Mouse (Mus musculus) forebrain, embryonic 16.5 days (tissue): ENCODE measurements around the gene 1700029F12Rik. TPM values are rescaled to one million over a fixed set of nuclear protein-coding genes. Genes with fewer than 3 reads are reported as not detected.
"Not testable (repeated sequence)": the region's sequence is repeated elsewhere in the genome, so short reads cannot be mapped to it uniquely, and the experiment has no call there.

Experiments
- ATAC-seq: fragments of 200-750 bp; cut with Nextera tagmentation; 2 replicates; pipeline ENCODE4 v1.8.0; 2017; ENCODE audit warnings: mild to moderate bottlenecking, moderate library complexity
- H3K27ac ChIP-seq: fragments of 300-500 bp; sonication (generic); 2 replicates; pipeline ENCODE4 v1.5.1; 2014; ENCODE audit warnings: low read length, control low read depth
- H3K27me3 ChIP-seq: fragments of 300-500 bp; sonication (generic); replicated peaks from 2 replicates; pipeline ENCODE4 v1.6.1; 2014; ENCODE audit warnings: low read length; ENCODE audit not compliant: control insufficient read depth, insufficient read depth
- H3K36me3 ChIP-seq: fragments of 300-500 bp; sonication (generic); 2 replicates; pipeline ENCODE4 v1.6.1; 2014; ENCODE audit not compliant: control insufficient read depth, insufficient read depth
- H3K4me1 ChIP-seq: fragments of 300-500 bp; sonication (generic); replicated peaks from 2 replicates; pipeline ENCODE4 v1.6.1; 2014; ENCODE audit warnings: low read length; ENCODE audit not compliant: control insufficient read depth, insufficient read depth
- H3K4me2 ChIP-seq: fragments of 300-500 bp; sonication (generic); 2 replicates; pipeline ENCODE4 v1.6.1; 2014; ENCODE audit warnings: mild to moderate bottlenecking, low read length, control low read depth
- H3K4me3 ChIP-seq: fragments of 300-500 bp; sonication (generic); replicated peaks from 2 replicates; pipeline ENCODE4 v1.5.1; 2014; ENCODE audit warnings: mild to moderate bottlenecking, low read length, control low read depth
- H3K9ac ChIP-seq: fragments of 300-500 bp; sonication (generic); replicated peaks from 2 replicates; pipeline ENCODE4 v1.6.1; 2014; ENCODE audit warnings: low read depth, low read length, control low read depth
- H3K9me3 ChIP-seq: fragments of 300-500 bp; sonication (generic); 2 replicates; pipeline ENCODE4 v1.6.1; 2016; ENCODE audit warnings: low read length; ENCODE audit not compliant: control insufficient read depth
- WGBS: fragments of 180-500 bp; shearing (Covaris S2); extraction: QIAGEN DNeasy Blood & Tissue Kit; methylation state at CpG from one replicate; pipeline ENCODE4 v1.1.7; 2014; 5-methylcytosine and 5-hydroxymethylcytosine counted together
- polyA plus RNA-seq: library from polyadenylated mRNA; unstranded; fragments of >200 nt; fragmentation: Nextera tagmentation; extraction: Ambion mirVana; gene quantifications from 2 replicates; pipeline ENCODE4 v1.2.1, GENCODE M21; 2015

The 1700029F12Rik gene
- polyA plus RNA-seq, 1 experiment from 2014 or later = not detected

DNA sequence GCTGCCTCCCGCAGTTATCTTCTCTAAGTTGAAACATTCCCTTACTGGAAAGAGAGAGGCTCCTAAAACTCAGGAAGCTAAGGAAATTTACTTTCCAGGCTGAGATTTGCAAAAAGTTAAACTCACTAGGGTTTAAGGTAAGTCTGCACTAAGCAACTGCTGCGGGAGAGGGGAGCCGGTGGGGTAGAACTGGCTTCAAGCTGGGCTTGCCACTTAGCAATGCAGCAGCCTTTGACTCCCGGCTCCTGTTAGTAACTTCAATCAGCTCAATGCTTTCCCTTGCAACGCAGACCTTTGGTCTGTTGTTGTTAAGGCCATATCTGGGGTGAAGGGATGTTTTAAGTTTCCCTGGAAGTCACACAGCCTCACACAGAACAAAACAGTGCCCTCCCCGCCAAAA, 33.5 kb upstream of the 1700029F12Rik start:
- H3K4me2 ChIP-seq = no peak overlapping the region
- no peaks in the 10 kb centered on the region for H3K9me3 ChIP-seq
- WGBS = 13% methylated on average over 6 of the region's 6 CpGs
- no peak overlapping the region for H3K4me3 ChIP-seq
- H3K4me1 ChIP-seq = peaks cover under 1% of the 10 kb centered on the region; the same call in 1 of the 2 replicates
- H3K36me3 ChIP-seq = no peaks in the 10 kb centered on the region
- H3K27me3 ChIP-seq = peaks cover 15% of the 10 kb centered on the region
- ATAC-seq = no peak
- H3K9ac ChIP-seq = no peak overlapping the region
- no peak overlapping the region for H3K27ac ChIP-seq

DNA sequence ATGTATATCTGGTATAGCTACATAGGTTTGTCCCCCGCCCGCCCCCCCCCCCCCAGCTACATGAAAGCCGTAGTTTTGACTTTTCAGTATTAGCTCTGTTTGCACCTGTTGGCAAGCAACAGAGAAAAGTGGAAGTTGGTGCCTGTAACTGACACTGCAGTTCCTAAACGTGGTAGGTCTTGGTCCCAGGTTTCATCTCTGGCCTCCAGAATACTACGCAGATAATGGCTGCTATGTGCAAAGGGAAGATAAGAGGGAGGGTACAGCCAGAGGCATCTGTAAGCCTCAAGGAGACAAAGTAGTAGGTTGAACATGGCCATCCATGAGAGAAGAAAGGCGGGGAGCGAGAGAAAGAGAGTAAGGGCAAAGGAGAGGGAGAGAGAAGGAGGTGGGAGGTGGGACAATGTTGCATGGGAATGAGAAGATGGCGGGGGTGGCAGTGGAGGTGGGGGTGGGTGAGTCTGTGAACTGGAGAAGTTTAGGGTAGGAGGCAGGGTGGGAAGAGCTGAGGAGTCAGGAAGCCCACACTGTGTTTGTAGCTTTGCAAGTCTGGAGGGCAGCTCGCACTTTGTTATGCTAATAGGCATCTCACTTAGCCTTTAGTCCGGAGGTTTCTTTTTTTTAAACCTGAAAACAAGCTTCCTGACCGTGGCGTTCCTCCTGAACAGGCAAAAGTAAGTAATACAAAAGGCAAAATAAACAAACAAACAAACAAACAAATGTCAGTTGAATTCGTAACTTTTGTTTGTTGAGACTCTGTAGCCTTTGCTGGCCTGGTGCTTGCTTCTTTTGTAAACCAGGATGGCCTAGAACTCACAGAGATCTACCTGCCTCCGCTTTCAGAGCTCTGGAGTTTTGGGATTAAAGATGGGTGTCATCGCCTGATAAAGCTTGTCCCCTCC, 32.7 kb upstream of the 1700029F12Rik start, which contains the start of gene Fam169a:
Fam169a (plus strand) TSS at position 638 of the 902 bp plus-strand sequence.
- Histone ChIP-seq H3K27me3 (peaks cover 15% of the 10 kb centered on the region), H3K9me3 (no peaks in the 10 kb centered on the region), H3K4me3 (no peak within 1 kb of the TSS), H3K9ac (no peak within 1 kb of the TSS), H3K4me2 (no peak within 1 kb of the TSS), H3K4me1 (no peaks in the 10 kb centered on the region), H3K36me3 (no peaks in the 10 kb centered on the region), H3K27ac (no peak within 1 kb of the TSS)
- 39% methylated on average over 15 of the region's 15 CpGs for WGBS
- no peak for ATAC-seq

DNA sequence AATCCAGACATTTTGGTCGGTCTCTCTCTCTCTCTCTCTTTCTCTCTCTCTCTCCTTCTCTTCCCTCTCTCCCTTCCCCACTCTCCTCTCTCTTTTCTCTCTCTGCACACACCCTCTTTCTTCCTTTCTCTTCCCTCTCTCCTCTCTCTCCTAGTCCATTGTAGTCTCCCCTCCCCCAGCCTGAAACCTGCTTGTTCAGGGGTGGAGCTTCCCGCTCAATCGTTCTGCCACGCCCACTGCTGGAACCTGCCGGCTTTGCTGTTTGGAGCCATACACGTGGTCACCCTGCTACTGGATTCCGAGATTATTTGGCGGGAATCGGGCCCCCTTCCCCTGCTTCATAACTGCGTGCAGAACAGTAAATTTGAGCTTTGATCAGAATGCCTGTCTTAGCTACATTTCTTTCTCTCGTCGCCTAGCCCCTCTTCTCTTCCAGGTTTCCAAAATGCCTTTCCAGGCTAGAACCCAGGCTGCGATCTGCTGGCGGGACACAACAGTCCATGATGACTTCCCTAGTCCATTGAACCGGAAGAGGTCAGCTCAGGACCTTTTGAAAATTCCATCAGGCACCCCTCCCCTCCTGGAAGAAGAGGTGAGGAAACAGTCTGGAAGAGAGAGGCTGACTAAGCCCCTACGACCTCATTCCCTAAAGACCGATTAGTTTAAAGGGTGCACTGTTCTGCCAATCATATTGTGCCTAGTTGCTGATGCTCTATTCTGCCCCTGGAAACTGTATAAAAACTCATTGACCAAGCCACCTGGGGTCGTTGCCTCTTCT, 30.9 kb upstream of the 1700029F12Rik start:
- H3K27me3 ChIP-seq = peaks cover 15% of the 10 kb centered on the region
- not testable (repeated sequence) for H3K4me1 ChIP-seq, H3K4me3 ChIP-seq, ATAC-seq, H3K9me3 ChIP-seq, H3K4me2 ChIP-seq, H3K36me3 ChIP-seq, H3K9ac ChIP-seq, H3K27ac ChIP-seq
- 39% methylated on average over 18 of the region's 18 CpGs for WGBS

DNA sequence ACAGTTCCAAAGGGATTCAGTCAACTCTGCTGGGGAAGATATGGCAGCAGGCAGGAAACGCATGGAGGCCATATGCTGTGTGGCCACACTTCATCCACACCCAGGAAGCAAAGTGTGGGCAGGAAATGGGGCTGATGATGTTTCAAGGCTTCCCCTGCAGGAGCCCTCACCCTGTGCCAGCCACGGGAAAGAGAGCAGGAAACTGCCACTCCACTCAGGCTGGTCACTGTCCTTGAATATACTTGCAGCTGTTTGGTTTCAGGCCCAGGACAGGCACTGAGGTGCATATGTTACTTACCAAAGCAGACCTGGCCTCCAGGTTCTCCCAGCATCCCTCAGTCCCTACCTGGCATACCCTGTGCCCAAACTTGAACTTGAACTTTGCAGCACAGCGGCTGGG, 30.3 kb upstream of the 1700029F12Rik start:
- 35% methylated on average over 3 of the region's 3 CpGs for WGBS
- ATAC-seq = no peak

DNA sequence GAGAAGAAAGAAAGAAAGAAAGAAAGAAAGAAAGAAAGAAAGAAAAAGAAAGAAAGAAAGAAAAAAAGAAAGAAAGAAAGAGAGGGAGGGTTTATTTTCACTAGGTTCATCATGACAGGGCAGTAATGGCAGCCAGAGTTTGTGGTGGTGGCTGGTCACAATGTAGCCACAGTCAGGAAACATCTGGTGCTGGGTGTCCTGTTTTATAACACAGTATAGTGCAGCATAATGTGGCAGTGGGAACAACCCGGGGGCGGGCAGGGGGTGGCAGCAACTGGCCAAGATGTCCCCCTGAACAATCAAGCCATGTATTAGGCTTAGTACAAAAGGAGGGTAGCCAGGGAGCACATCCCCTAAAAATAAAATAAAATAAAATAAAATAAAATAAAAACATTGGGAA, 29.3 kb upstream of the 1700029F12Rik start:
- WGBS = 93% methylated on average over 2 of the region's 2 CpGs
- Histone ChIP-seq H3K27ac (no peak overlapping the region), H3K36me3 (no peaks in the 10 kb centered on the region), H3K27me3 (peaks cover 15% of the 10 kb centered on the region), H3K4me1 (no peaks in the 10 kb centered on the region), H3K4me3 (no peak overlapping the region), H3K9ac (no peak overlapping the region), H3K9me3 (no peaks in the 10 kb centered on the region), H3K4me2 (no peak overlapping the region)
- ATAC-seq = no peak

More for the DNA sequence above, 30.3 kb upstream of the 1700029F12Rik start:
- peaks cover 15% of the 10 kb centered on the region for H3K27me3 ChIP-seq
- H3K27ac ChIP-seq = no peak overlapping the region
- H3K36me3 ChIP-seq = no peaks in the 10 kb centered on the region
- H3K4me2 ChIP-seq = no peak overlapping the region
- H3K9ac ChIP-seq = no peak overlapping the region
- no peaks in the 10 kb centered on the region for H3K9me3 ChIP-seq
- no peaks in the 10 kb centered on the region for H3K4me1 ChIP-seq
- H3K4me3 ChIP-seq = no peak overlapping the region

DNA sequence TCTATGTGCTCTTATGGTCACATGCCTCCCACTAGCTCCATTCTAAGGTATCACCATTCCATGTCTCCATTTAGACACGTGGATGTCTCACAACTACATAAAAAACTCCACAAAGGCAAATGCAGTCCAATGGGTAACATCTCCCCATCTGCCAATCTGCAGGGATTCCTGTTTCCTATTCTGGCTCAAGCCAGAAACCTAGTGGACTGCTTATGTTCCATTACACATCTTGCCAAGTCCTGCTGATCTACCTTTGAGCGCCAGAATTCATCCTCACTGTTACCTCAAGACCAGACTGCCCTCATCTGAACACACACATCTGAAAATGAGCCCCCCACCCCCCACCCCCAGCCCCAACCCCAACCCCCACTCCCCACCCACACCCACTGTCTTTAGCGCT, 28.0 kb upstream of the 1700029F12Rik start:
- no peak overlapping the region for H3K9ac ChIP-seq
- no peaks in the 10 kb centered on the region for H3K36me3 ChIP-seq
- 0 out of 2 replicates have a peak, but pooled peaks cover 4% of the 10 kb centered on the region for H3K27me3 ChIP-seq
- no peak overlapping the region for H3K4me3 ChIP-seq
- no peak overlapping the region for H3K27ac ChIP-seq
- H3K4me1 ChIP-seq = no peaks in the 10 kb centered on the region
- WGBS = 91% methylated on average over 3 of the region's 3 CpGs
- H3K9me3 ChIP-seq = no peaks in the 10 kb centered on the region
- H3K4me2 ChIP-seq = no peak overlapping the region
- no peak for ATAC-seq

DNA sequence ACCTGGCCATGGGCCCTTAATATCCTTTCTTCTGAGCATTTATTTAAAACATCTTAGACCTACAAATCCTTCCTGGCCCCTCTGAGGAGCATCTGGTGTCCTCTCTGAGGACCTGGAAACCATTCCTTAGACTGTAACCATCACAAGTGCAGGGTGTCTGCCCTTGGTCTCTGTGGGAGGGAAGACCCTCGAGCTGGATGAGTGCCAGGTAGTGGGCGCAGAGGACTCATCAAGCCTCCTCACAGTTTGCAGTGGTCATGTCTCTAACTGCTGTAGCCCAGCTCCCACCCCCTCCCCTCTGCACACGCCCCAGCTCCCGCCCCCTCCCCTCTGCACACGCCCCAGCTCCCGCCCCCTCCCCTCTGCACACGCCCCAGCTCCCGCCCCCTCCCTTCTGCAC, 26.2 kb upstream of the 1700029F12Rik start:
- H3K4me2 ChIP-seq = no peak overlapping the region
- no peaks in the 10 kb centered on the region for H3K4me1 ChIP-seq
- WGBS = 64% methylated on average over 2 of the region's 8 CpGs
- H3K27ac ChIP-seq = no peak overlapping the region
- H3K9me3 ChIP-seq = no peaks in the 10 kb centered on the region
- no peak overlapping the region for H3K4me3 ChIP-seq
- no peak for ATAC-seq
- no peak overlapping the region for H3K9ac ChIP-seq
- H3K27me3 ChIP-seq = no peaks in the 10 kb centered on the region
- H3K36me3 ChIP-seq = no peaks in the 10 kb centered on the region

DNA sequence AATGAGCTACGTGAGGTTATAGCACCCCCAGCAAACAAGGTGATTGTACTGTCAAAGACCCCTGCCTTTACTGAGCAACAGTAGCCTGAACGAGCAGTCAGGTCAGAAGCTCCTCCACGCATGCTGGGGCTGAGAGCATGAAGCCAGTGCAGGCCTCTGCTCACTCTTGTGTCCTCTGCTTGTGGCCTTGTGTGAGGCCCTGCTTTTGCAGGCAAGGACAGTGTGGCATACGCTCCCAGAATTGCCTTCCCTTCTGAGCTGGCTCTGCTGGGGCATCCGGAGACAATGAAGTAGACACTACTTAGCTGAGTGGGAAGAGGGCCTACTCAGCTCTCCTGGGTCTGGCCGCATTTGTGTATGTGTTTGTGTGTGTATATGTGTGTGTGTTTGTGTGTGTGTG, 25.6 kb upstream of the 1700029F12Rik start:
- no peak for ATAC-seq
- Histone ChIP-seq H3K9ac (no peak overlapping the region), H3K9me3 (no peaks in the 10 kb centered on the region), H3K27me3 (no peaks in the 10 kb centered on the region), H3K4me1 (no peaks in the 10 kb centered on the region), H3K27ac (no peak overlapping the region), H3K4me3 (no peak overlapping the region), H3K4me2 (no peak overlapping the region), H3K36me3 (no peaks in the 10 kb centered on the region)
- 91% methylated on average over 6 of the region's 6 CpGs for WGBS

DNA sequence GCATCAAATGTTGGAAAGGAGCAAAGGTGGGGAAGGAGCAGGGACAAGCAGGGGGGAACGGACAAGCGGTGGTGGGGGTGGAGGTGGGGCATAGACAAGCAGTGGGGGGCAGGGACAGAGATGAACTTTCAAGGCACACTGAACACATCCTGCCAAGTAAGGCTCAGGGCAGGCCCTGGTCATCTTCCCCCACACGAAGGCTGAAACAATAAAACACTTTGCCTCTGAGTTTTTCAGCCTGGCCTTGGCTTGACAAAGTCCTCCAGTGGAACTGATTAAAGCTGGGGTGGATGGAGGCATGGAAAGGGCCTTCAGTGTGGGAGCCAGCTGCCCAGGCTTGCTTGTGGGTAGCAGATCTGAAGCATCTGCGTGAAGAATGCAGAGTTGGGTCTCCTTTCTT, 23.7 kb upstream of the 1700029F12Rik start:
- ATAC-seq = no peak
- Histone ChIP-seq H3K9me3 (no peaks in the 10 kb centered on the region), H3K4me2 (no peak overlapping the region), H3K27ac (no peak overlapping the region), H3K9ac (no peak overlapping the region), H3K4me3 (no peak overlapping the region), H3K27me3 (no peaks in the 10 kb centered on the region), H3K4me1 (no peaks in the 10 kb centered on the region), H3K36me3 (no peaks in the 10 kb centered on the region)
- 56% methylated on average over 4 of the region's 4 CpGs for WGBS
